Mouse (Mus musculus) heart, postnatal 14 days (tissue): Measurements from ENCODE around the gene Atad3a. TPM values are rescaled to one million over a fixed set of nuclear protein-coding genes. Genes with fewer than 3 reads are reported as not detected.
A peak's percentile ranks its signal among the peaks of the same experiment; 100 is the strongest.

Experiments
- DNase-seq, 2 experiments: peaks; one replicate each; pipeline ENCODE4 v3.0.0; 2021 to 2022
- intact Hi-C: fragments of 180-260 bp; cut with DNase I; formaldehyde crosslinking; loops from one replicate; pipeline ENCODE4 v1.15.1; 2025
- total RNA-seq, 2 experiments: library from RNA; stranded (reverse); gene quantifications; 2 replicates each; pipeline ENCODE4 v1.2.3; 2021

Gene Atad3a
- total RNA-seq, 2 experiments from 2014 or later = 54.3 to 59.2 TPM

- no peak for DNase-seq
- intact Hi-C loops = no loop called here
Measured at GRCm38 (mm10) chr4:155776704-155777335, 15.9 kb upstream of the Atad3a start.

GRCm38 (mm10) chr4:155775855-155776254 lies 15.0 kb upstream of the Atad3a start:
- intact Hi-C loops = no loop called here
- peak; percentile 55 to 62 for DNase-seq

GRCm38 (mm10) chr4:155774971-155775740 lies 14.3 kb upstream of the Atad3a start:
- intact Hi-C loops = no loop called here

GRCm38 (mm10) chr4:155774280-155774754 lies 13.4 kb upstream of the Atad3a start, which contains the start of gene Vwa1:
TSS of gene Vwa1 (minus strand) at chr4:155774698.
- intact Hi-C loops = no loop called here

More at GRCm38 (mm10) chr4:155774971-155775740, 14.3 kb upstream of the Atad3a start:
- peak; percentile 79 to 82 for DNase-seq

GRCm38 (mm10) chr4:155773335-155774078 lies 12.6 kb upstream of the Atad3a start:
- intact Hi-C loops = no loop called here
- no peak for DNase-seq

More at GRCm38 (mm10) chr4:155774280-155774754, 13.4 kb upstream of the Atad3a start, which contains the start of gene Vwa1:
- peak; percentile 88 to 93 for DNase-seq

- intact Hi-C loops = no loop called here
- DNase-seq = no peak
Measured at GRCm38 (mm10) chr4:155772786-155773185, 11.9 kb upstream of the Atad3a start.

- intact Hi-C loops = loop anchor here (2.0 kb wide), 1 partner anchor 49 kb away; no protein-coding TSS in a partner anchor
- DNase-seq = no peak
Measured at GRCm38 (mm10) chr4:155771706-155772105, 10.8 kb upstream of the Atad3a start.

GRCm38 (mm10) chr4:155770626-155771025 lies 9.7 kb upstream of the Atad3a start:
- DNase-seq = no peak
- intact Hi-C loops = loop anchor here (2.0 kb wide), 1 partner anchor 48 kb away; no protein-coding TSS in a partner anchor

GRCm38 (mm10) chr4:155769880-155770512 lies 9.1 kb upstream of the Atad3a start:
- peak; percentile 95 to 97 for DNase-seq
- intact Hi-C loops = loop anchor here (1.0 to 5.0 kb wide), 3 partner anchors 14 to 47 kb away; partner anchors contain the start of gene Mrpl20

- DNase-seq = no peak
- intact Hi-C loops = loop anchor here (1.0 to 5.0 kb wide), 2 partner anchors 15 to 33 kb away; partner anchors contain the start of gene Mrpl20
Measured at GRCm38 (mm10) chr4:155769496-155769879, 8.6 kb upstream of the Atad3a start.

GRCm38 (mm10) chr4:155762357-155762756 lies 1.5 kb upstream of the Atad3a start:
- intact Hi-C loops = no loop called here

GRCm38 (mm10) chr4:155761356-155762099 lies 635 bp upstream of the Atad3a start:
- DNase-seq = no peak
- intact Hi-C loops = no loop called here

More at GRCm38 (mm10) chr4:155762357-155762756, 1.5 kb upstream of the Atad3a start:
- no peak for DNase-seq

- intact Hi-C loops = no loop called here
- DNase-seq = no peak
Measured at GRCm38 (mm10) chr4:155759862-155760612, 856 bp downstream of the Atad3a start.

GRCm38 (mm10) chr4:155757011-155757410 lies 3.9 kb downstream of the Atad3a start:
- DNase-seq = no peak
- intact Hi-C loops = no loop called here

GRCm38 (mm10) chr4:155746575-155747490 lies 14.1 kb downstream of the Atad3a start:
- intact Hi-C loops = no loop called here
- no peak for DNase-seq

- intact Hi-C loops = no loop called here
- DNase-seq = no peak
Measured at GRCm38 (mm10) chr4:155746036-155746548, 14.8 kb downstream of the Atad3a start.

- intact Hi-C loops = no loop called here
- DNase-seq = no peak
Measured at GRCm38 (mm10) chr4:155745136-155745535, 15.8 kb downstream of the Atad3a start.
